24 mouse cellular contexts compared by ENCODE assay signal in the genomic region with DNA sequence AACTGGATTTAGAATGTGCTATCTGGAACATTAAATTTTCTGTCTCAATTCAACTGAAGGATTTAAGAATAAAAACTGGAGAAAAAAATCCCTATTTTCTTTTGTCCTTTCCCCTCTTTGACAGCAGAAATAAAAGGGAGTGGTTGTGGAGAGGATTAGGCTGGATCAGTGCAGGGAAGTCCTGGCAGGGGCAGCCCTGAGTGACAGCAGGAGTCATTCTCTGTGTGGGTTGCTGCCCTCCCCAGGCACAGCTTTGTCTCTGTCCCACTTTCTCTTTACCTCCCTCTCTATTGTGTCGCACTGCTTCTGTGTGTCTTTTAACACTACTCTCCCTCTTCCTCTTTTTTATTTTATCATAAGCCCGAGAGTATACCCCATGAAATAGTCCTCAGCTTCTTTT.
DNase-seq lines count a peak whose midpoint lies in the region; ATAC-seq lines count a peak whose summit lies in the region.
"Had no signal": no experiment of that assay in that cellular context is flagged by ENCODE, and none has a peak within 500 bp of the region (broad histone marks: within the 10 kb centered on the region; RNA-seq: fewer than 3 reads in every experiment).

No protein-coding gene starts in this region.

- H3K4me3 ChIP-seq in midbrain, embryonic 12.5 days, result no peak overlapping the region
- H3K4me3 ChIP-seq: heart, embryonic 15.5 days; layer of hippocampus, adult 2 months; megakaryocyte, embryonic 14.5 days; myocyte had no signal

- peak overlapping the region; percentile 15; the same call in 1 of the 2 replicates for H3K4me2 ChIP-seq in midbrain, embryonic 12.5 days (replicated peaks)
- H3K4me2 ChIP-seq: heart, embryonic 15.5 days had no signal

- H3K27ac ChIP-seq in midbrain, embryonic 12.5 days (replicated peaks), result no peak overlapping the region
- H3K27ac ChIP-seq: heart, embryonic 15.5 days; layer of hippocampus, adult 2 months had no signal

- H3K4me1 ChIP-seq in midbrain, embryonic 12.5 days, result peaks cover 6% of the 10 kb centered on the region
- H3K4me1 ChIP-seq: megakaryocyte, embryonic 14.5 days had no signal

- H3K27me3 ChIP-seq in midbrain, embryonic 12.5 days, result no peaks in the 10 kb centered on the region
- H3K27me3 ChIP-seq: heart, embryonic 15.5 days; megakaryocyte, embryonic 14.5 days had no signal

- H3K36me3 ChIP-seq in midbrain, embryonic 12.5 days, result no peaks in the 10 kb centered on the region
- H3K36me3 ChIP-seq: G1E; heart, embryonic 15.5 days had no signal

- peaks cover 4% of the 10 kb centered on the region; the same call in 1 of the 2 replicates for H3K9me3 ChIP-seq in midbrain, embryonic 12.5 days
- H3K9me3 ChIP-seq: G1E; heart, embryonic 15.5 days; megakaryocyte, embryonic 14.5 days had no signal

- H3K9ac ChIP-seq in midbrain, embryonic 12.5 days (replicated peaks), result no peak overlapping the region
- H3K9ac ChIP-seq: heart, embryonic 15.5 days; liver, postnatal 0 days had no signal

- intact Hi-C loops in left cerebral cortex, postnatal 4 days (cut with DNase I), result no loop called here

- 2% methylated on average over 2 of the region's 2 CpGs for WGBS in midbrain, embryonic 12.5 days

- ATAC-seq in midbrain, embryonic 12.5 days (ENCODE audit: low FRiP score, low read depth), result peak; percentile 92
- ATAC-seq: activated CD4-positive, CD25-positive, alpha-beta regulatory T cell, adult 4 months; liver, postnatal 0 days had no signal

- peak; percentile 6 to 26 for DNase-seq in cerebellum, postnatal 14 days
- DNase-seq in cerebellum, adult 9-10 months, result no peak
- peak; percentile 15 for DNase-seq in left cerebral cortex, postnatal 4 days
- no peak for DNase-seq in left cerebral cortex, adult 9 months (ENCODE audit: low spot score in 2 of 2)
- DNase-seq in lung, postnatal 14 days, result no peak
- DNase-seq in frontal cortex, postnatal 14 days (ENCODE audit: low spot score in 2 of 2), result no peak
- DNase-seq in liver, result no peak
- DNase-seq: adrenal gland, postnatal 25 days; cerebellum, adult 11-12 months; gastrocnemius, postnatal 25 days; heart, postnatal 4 days; kidney, adult 2 months; kidney, postnatal 10 days; liver, postnatal 0 days; right cerebral cortex, postnatal 14 days; spleen, adult 18-20 months; thymus, postnatal 25 days had no signal

Comparison
In these comparisons a context has a peak if more than half of its experiments do, and no peak if none do; other contexts are left out.
1. DNase-seq: peak in cerebellum, postnatal 14 days (2 of 2) and left cerebral cortex, postnatal 4 days (single experiment); none in cerebellum, adult 9-10 months (single experiment), left cerebral cortex, adult 9 months (0 of 2), lung, postnatal 14 days (single experiment), frontal cortex, postnatal 14 days (0 of 2) and liver (single experiment).